Mouse (Mus musculus) midbrain, embryonic 12.5 days (tissue): ENCODE results near the gene Jade1. TPM values are rescaled to one million over a fixed set of nuclear protein-coding genes. Genes with fewer than 3 reads are reported as not detected.

Experiments used
- polyA plus RNA-seq: library from polyadenylated mRNA; unstranded; fragments of >200 nt; fragmentation: Nextera tagmentation; extraction: Ambion mirVana; gene quantifications from 2 replicates; pipeline ENCODE4 v1.2.1, GENCODE M21; 2016

The Jade1 gene
- polyA plus RNA-seq, 1 experiment from 2014 or later: 19.5 TPM

Other genes with a start within 250 kb of the Jade1 start
- 27.2 and 30.5 TPM in 2 replicates for gene Sclt1, start 186.8 kb downstream of the Jade1 start, polyA plus RNA-seq
- gene D3Ertd751e, start 186.9 kb downstream of the Jade1 start, polyA plus RNA-seq: 19.5 and 22.7 TPM in 2 replicates